Mouse (Mus musculus) T-helper 1 cell (primary cell): ENCODE results near the gene Ppara.

ENCODE experiments used
- in situ Hi-C: fragments of 300-600 bp; cut with MboI, MseI; formaldehyde crosslinking; loops from one replicate; pipeline ENCODE4 v1.15.1; 2025; ENCODE audit warnings: high pct_unique_total_duplicates

Ppara gene

DNA sequence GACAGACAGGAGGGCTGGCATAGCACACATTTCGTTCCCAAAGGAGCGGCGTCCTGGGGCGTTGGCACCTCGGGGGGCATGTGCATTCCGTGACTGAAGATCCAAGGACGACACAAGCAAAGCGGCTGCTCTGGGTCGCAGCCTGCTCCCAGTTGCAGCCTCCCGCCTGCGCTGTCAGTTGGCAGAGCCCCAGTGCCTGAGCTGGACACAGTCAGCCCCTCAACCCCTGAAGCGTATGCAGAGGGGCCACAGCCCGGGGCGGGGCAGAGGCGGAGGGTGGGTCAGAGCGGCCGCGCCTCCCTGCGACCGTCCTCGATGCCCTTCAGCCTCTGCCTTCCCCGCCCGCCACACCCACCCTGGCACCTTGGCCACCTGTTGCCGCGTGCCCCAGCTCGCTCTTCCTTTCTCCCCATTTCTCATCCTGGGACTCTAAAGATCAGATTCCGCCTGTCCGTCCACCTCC is at the start of gene Ppara:
TSS of gene Ppara (plus strand) at position 413 of the 463 bp plus-strand sequence.
- in situ Hi-C loops, result no loop called here

DNA sequence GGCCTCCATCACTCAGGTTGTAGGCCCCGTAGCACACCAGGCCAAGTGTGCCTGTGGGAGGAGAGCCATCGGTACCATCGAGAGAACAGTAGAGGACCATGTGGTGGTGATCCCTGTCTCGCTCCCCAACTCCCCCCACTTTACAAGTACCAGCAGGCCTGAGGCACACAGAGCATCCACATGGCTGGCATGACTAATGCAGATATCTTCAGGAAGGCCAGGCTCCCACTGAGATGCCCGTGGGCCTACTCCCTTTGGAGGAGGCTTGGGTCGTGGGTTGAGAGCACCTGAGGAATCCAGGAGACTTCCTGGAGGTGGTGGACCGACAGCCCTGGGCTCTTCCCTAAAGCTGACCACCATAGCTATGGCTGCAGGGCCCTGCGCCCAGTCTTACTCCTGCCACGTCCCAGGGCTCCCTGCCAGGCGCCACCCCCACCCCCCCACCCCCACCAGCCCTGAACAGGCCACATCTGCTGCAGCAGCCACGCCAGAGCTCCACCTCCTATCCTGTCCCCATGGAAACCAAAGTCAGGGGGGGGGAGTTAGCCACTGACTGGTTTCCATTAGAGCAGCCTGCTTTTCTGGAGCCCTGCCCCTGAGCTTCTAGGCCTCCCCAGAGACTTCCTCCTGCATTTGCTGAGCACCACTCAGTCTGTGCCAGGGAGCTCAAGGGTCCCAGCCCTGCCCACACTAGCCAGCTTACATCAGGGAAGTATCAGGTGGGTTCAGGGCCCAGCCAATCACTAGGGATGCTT is 48.0 kb upstream of the Ppara start:
- in situ Hi-C loops, result no loop called here

DNA sequence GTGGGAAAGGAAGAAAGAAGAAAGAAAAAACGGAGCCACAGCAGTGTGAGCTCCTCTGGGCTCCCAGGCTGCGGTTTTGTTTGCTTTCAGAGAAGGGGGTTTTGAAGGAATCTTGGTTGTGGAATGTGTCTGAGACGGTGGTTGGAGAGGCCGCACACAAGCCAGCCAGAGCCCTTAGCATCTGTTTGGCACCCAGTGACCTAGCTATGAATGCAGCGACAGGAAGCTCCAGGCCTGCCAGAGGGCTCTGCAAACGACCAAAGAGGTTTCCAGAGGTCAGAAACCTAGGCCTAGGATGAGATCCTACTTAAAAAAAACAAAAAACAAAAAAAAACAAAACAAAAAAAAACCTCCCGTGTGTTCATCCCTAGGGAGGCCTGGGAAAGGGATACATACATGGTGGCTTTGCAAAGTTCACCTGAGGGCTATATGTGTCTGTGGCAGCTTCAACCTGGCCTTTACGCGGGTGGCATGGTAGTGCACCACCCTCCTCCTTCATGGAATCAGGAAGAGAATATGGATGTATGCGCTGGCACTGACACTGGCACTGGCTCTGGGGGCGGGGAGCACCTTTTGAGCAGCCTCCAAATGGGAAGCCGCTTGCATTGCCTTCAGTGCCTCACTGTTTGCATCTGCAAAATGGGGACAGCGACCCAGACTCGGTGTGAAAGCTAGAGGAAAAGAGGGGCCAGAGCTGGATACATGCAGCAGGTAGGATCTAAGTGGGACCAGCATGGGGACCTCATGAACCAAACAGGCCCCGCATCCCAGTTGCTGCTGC is 47.0 kb upstream of the Ppara start:
- in situ Hi-C loops, result no loop called here

DNA sequence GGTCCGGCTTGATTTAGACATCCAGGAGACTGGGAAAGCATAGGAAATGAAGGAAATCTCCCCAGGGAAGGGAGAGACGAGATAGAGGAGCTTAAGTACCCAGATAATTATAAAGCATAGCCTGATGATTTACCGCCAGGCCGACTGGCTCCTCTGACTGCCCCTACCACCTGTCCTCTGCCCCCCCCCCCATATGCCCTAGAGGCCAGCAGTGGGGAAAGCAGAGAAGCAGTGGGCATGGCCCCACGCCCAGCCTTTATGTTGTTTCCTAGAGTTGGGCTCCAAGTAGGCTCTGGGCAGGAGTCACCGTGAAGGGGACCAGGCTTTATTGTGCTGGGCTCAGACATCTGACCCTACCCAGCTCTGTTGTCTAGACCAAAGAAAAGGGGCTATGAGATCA is 46.0 kb upstream of the Ppara start:
- in situ Hi-C loops, result no loop called here

DNA sequence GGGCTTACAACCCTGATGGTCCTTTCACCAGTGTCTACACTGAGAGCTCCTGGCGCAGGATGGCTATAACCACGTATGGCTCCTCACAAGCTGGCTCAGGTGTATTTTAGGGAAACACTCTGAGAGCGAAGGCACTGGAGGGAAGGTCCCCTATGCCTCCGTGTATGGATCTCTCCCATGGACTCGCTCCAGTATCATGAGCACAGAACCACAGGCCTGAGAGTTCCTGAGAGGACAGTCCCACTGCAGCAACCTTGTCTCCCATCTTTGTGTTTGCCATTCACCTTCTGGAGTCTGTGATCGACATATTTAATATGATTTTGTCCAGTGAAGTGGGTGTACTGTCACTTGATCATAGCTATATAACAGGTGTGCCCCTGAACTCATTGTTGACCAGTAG is 45.3 kb upstream of the Ppara start:
- in situ Hi-C loops, result no loop called here

DNA sequence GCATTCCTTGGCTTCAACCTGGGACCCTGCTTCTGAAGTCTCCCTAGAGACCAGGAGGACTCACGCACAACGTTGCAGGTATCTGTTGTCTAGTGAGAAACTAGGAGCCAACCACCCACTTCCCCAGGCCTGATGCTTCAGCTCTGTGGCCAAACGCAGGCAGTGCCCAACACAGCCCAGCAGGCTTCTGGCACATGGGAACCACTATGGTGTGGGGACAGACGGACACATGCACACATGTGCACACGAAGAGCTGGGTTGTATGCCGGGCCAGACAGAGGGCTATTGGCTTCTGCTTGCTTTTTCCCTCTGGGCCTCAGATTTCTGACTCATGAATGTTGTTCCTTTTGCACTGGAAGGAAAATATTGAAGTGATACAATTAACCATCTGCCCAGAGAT is 44.7 kb upstream of the Ppara start:
- in situ Hi-C loops, result no loop called here

DNA sequence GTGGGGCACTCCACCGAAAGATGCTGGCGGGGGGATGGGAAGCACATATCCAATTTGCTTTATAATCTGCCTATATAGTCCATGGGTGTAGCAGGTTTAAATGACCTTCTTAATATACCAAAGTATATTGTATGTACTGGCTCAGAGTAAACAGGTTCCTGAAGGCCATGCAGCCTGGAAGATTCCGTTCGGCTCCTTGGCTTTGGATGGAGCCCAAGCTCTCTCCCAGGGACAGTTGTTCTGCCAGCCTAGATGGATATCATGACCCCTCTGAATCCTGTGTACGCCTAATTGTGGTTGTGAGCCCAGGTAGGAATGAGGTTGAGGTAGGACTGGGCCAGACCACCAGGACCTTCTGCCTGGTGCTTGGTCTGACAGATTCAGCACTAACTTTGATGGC is 43.9 kb upstream of the Ppara start:
- in situ Hi-C loops, result no loop called here

DNA sequence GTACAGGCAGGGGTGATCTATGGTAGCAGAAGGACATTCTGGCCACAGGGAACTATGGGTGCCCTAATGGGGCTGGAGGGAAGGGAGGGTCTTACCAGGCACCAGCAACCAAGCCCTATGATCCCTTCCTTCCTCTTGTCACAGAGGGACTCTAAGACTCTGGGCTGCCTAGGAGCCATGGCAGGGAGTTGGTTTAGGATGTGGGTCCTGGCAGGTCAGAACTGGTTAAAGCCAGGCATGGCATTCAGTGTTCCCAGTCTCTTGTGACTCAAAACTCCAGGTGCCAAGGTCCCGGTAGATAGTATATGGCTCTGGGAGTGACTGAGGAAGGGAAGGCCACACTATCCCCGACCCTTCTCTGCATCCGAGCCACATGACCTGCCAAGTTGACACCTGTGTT is 41.7 kb upstream of the Ppara start:
- in situ Hi-C loops, result no loop called here

DNA sequence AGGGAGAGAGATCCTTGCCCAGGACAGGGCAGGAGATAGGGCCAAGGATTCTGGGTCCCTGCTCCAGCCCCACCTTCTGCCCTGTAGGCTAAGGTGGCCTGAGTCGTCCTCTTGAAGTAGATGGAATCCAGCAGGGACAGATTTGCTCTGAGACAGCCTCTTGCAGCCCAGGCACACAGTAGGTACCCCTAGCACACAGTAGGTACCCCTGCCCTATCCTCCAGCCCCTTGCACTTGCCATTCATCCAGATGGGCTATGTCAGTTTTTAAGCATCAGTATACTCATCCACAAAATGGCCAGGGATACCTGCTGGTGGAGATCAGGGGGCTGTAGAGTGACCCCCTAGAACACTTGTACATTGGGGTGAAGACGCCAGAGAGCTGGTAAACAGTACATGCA is 41.0 kb upstream of the Ppara start:
- in situ Hi-C loops, result no loop called here

DNA sequence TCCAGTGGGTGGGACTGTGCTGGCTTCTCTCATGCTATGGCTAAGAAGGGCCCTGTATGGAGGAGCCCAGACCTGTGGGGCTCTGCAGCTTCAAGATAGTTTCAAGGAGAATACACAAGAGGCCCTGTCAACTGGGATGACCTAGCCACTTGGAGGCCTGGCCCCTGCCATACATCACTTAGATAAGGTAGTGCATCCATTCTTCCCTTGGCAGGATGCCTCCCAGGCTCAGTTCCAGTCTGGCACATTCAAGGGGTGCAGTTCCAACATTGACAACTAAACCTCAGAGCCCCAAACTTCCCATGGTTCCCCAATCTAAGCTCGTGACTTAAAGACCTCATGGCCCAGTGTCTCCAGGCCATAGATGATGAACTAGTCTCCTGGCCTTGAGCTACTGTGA is 40.4 kb upstream of the Ppara start:
- in situ Hi-C loops, result no loop called here

DNA sequence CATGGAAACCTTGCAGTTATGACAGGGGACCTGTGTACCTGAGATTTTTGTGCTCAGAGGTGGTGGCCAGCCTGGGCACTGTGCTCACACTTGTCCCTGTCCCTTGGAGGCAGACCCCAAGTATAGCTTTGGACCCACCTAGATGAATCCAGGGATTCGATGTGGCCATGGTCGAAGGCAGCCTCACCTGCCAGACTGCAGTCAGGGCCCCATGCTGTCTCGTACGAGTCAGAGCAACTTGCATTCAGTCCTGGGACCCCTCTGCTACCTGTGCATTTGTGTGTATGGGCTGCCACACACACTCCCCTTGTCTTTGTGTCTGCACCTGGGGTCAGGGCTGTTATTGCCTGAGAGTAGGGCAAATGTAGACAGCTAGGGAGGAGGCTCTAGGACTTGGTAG is 39.5 kb upstream of the Ppara start:
- in situ Hi-C loops, result no loop called here

DNA sequence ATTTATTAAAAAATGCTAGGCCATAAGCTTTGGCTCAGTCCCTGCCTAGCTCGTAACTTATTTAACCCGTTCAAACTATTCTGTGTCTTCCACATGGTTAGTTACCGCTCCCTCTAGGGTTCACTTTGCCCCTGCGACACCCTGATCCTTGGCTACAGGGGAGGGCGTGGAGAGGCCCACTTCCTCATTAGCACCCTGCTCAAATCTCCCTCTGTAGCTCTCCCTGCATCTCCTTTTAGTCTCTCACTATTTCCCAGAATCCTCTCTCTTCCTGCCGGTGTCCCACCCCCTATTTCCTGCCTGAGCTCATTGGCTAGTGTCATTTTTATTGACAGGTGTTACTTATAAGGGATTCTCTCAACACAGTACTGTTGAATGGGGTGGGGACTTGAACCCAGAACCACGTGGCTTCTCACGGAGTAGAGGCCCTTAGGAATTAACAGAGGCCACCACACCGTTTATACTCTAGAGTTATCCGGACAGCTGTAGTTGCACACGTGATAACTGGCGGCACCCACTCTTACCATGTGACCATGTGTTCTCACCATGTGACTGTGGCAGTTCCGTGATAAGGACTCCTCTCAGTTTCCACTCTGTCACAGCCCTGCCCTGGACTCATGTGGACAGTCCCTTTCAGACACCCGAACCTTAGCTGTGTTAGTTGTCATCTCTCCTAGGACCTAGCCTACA is 36.3 kb upstream of the Ppara start:
- in situ Hi-C loops, result no loop called here

DNA sequence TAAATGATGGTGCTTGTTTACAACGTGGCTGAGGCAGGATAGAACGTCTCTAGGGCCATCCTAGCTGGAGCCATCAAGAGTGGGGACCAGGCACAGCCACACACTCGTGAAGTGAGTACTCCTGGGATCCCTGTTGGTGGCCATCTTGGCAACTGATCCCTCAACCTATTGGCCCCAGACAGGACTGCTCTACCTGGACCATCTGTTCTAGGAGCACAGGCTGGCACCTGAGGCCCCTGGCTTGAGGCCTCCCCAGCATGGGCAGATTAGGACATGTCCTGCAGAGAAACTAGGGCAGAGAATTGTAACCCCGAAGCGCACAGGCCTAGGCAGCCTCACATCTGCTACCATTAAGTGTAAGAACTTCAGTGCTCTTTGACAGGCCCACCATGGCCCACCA is 35.3 kb upstream of the Ppara start:
- in situ Hi-C loops, result no loop called here

DNA sequence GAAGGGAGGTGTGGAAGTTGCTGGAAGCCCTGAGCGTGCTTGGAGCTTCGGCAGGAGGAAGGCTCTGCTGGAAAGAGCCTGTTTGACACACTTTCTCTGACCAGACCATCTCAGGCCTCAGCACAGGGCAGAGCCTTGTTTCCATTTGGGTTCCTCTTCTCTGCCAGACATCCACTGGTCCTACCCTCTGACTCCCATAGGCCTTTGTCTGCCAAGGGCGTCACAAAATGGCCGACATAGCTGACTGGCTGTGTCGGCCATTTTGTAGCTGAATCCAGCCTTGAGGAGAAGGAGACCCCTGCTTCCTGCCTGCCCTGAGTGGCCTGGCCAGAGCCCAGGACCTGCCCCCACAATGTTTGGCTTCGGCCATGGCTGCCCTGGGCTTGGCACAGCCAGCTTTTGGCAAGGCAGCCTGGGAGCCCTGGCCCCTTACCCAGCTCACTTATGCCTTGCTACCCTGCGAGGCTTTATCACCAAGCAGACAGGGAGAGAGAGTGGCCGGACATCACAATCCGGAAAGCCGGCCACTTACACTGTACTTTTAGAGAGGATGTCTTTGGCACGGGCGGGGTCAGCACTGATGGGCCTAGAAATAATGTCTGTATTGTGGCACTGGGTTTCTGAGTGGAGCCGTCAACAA is 34.8 kb upstream of the Ppara start:
- in situ Hi-C loops, result loop anchor here (5.0 kb wide), 1 partner anchor 88 kb away; no protein-coding TSS in a partner anchor

DNA sequence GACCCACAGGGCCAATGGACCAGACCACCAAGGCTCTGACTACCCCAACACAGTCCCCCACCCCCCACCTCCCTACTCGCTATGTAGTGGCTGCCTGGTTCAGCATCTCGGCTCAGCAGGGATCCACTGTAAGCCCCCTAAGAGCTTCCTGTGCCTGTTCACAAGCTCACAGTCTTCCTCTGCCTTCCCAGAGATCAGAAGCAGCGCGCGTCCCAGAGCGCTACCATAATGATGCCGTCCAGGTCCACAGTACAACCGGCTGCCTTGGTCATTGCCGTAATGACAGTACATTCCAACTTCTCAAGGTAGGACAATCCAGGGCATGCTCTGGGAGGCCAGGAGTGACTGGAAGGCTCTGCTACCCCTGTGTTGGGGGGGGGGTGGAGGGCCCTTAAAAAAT is 34.1 kb upstream of the Ppara start:
- in situ Hi-C loops, result loop anchor here (5.0 kb wide), 1 partner anchor 88 kb away; no protein-coding TSS in a partner anchor

DNA sequence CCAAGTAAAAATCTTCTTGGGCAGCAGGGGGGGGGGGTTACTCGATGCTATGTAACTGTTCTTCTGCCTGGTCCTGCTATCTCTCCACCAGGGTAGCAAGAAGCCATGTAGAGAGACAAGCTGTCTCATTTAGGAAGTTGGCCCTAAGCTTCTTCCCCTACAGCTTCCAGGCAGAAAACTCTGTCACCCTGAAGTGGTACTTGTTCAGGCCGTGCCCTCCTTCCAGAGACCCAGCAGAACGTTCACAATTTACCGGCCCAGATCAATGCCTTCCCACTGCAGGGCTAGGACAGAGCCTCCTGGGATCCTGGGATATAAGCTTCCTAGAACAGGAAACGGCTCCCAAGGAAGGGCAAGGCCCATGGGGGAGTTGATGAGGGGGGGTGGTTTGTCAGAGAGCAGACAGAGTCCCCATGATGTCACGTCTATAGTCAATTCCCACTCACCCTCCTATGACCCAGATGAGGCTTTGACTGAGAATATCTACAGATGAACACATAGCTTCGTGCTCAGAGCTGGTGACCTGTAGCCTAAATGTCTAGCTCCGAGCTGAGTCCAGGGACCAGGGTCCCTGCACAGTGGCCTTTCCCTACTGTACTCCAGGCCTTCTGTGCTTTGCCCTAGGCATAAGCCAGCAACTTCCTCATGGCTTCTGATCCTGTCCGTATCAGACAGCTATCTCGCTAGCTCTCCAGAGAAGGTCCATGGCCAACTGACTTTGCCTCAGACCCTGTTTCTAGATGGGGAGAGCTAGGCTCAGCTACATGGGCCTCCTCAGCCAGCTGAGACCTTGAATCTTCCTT is 33.5 kb upstream of the Ppara start:
- in situ Hi-C loops, result loop anchor here (5.0 kb wide), 1 partner anchor 89 kb away; no protein-coding TSS in a partner anchor

DNA sequence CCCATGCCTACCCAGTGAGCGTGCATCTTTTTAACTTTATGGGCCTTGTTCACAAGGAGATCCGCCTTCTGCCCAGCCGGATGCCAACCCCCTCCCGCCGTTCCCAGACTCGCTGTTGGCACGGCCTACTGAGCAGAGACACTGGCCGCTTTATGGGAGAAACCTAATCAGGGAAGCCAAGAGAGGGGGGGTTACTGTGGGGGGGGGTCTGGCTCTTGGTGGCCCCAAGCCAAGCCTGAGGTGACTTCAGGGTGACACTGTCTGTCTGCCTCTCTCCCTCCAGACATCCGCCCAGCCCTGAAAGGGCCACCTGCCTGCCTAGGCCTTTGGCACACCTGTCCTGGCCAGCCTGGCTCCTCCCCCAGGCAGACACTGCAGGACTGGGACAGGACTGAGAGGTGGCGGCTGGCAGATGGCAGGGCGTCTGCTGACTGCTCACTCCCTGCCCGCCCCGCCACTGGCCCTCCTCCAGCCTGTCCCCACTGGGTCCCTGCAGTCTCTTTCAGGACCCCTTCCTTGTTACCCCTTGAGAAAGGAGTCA is 32.3 kb upstream of the Ppara start:
- in situ Hi-C loops, result loop anchor here (5.0 kb wide), 1 partner anchor 90 kb away; no protein-coding TSS in a partner anchor

DNA sequence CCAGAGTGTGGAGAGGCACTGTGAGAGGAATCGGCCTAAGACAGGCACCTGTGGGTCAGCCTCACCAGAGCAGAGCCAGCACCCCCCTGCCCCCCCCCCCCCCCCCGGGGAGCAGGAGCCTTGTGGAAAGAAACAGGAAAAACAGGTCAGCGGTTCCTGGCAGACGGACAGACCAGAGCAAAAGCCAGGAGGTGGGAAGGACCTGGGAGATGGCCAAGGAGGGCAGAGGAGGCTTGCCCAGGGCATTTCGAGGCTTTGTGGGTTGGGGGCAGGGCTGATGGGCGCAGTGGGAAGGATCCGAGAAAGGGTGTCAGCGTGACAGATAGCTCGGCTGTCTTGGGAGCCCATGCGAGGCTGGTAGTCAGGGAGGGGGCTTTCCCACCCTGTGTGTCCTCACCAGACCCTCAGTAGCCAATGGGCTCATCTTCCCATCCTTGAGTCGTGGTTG is 31.6 kb upstream of the Ppara start:
- in situ Hi-C loops, result loop anchor here (5.0 kb wide), 1 partner anchor 91 kb away; no protein-coding TSS in a partner anchor

DNA sequence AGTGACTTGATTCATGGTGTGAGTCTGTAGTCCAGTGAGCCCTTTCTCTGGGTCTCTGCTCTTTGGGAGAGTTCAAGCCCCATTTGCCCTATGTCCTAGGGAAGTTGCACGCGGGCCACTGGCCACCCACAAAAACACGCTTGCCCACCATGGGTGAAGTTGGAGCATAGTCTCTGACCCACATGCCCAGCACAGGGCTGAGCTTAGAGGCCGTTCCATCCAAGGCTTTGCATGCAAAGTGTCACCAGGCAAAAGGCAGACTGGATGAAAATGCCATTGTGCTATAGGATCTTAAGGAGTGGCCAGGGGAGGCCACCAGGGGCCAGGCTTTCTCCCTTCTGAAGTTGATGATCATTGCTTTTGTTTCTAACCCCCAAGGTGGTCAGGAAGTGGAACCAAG is 30.9 kb upstream of the Ppara start:
- in situ Hi-C loops, result loop anchor here (5.0 kb wide), 1 partner anchor 92 kb away; no protein-coding TSS in a partner anchor

DNA sequence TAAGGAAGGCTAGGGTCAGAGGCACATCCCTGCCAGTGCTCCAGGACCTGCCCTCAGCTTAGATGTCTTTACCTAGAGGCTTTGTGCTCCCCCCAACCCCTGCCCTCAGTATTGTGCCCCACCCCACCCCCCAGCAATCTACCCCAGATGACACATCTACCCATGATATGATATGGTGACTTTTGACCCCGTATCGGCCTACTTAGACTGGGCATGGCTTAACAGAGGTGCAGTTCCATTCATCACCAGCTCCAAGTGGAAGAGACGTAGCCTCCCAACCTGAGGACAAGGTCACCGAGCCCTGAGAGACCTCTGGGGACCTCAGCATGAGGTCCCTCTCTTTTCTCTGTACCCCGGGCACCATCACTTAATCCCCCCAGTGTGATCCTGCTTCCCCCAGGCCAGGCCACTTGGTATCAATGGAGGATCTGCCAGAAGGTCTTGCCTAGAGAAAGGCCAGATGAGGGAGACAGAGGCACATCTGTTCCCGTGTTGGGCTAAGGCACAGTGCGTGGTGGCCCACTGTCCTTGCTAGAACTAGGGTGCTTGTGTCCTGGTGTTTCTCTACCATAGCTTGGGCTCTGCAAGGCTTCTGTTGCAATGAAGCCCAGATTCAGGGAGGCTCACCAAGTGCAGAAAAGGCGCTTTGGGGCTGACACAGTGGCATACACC is 30.3 kb upstream of the Ppara start:
- in situ Hi-C loops, result loop anchor here (5.0 kb wide), 1 partner anchor 92 kb away; no protein-coding TSS in a partner anchor
